Mouse (Mus musculus): Measurements from ENCODE around the gene Rrbp1. TPM values are rescaled to one million over a fixed set of nuclear protein-coding genes. Genes with fewer than 3 reads are reported as not detected.

Rrbp1 gene
- total and polyA plus RNA-seq, 3 experiments: 56.7 to 128 (median 127) TPM

DNA sequence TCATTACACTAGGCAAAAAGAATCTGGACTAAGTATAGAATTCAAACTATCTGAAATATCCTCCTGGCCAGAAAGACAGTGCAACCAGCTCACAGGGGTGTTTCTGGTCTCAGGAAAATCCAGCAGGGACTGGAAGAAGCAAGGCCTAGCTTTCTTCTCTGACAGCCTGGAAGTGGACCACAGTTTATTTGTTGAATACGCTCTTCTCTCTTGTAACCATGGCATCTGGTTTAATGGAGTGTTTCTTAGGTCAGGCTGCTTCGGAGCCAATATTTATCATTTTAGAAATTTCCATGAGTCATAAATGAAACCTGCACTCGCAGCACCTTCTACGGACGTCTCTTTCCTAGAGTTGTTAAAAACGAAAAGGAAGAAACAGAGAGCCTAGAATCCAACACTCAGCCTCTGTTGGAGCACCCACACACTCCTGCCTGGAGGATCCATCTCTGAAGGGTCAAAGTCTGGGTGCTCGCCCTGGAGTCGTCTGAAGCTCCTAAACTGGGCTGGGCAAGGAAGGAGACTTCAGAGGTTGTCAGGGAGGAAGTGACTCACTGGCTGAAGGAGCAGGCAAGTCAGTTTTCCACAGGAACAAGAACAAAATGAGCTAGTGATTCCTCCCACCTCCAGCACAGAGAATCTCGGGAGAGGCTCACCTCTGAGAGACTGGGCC is 107.6 kb downstream of the Rrbp1 start:
- H3K4me1 ChIP-seq (ENCODE audit: control insufficient read depth in 1 of 2, insufficient read depth in 2 of 2, low read length in 2 of 2): peaks cover 0 to 9% of the 10 kb centered on the region in 2 experiments; a peak in 2 of 4 replicates
- TF ChIP-seq ELF1 (IDR thresholded peaks at IDR 0.05; ENCODE audit: low read depth, low read length) (no peak), TAL1 (IDR thresholded peaks at IDR 0.05; ENCODE audit: low read length) (no peak), NRF1 (IDR thresholded peaks at IDR 0.05; ENCODE audit: insufficient read depth, low read depth, low read length, poor library complexity, severe bottlenecking) (no peak), RCOR1 (IDR thresholded peaks at IDR 0.05; ENCODE audit: low read depth, low read length) (no peak), UBTF (IDR thresholded peaks at IDR 0.05; ENCODE audit: borderline replicate concordance, insufficient read depth, low read depth, low read length) (no peak)
- DNase-seq (ENCODE audit: low read depth, low spot score): no peak
- no peak overlapping the region for H3K27ac ChIP-seq (ENCODE audit: control insufficient read depth, low read depth, low read length)
- H3K36me3 ChIP-seq (ENCODE audit: control insufficient read depth in 1 of 2, insufficient read depth in 2 of 2, low read length in 2 of 2): peaks cover 0 to 5% of the 10 kb centered on the region in 2 experiments; a peak in 1 of 4 replicates
- no peak overlapping the region for H3K4me3 ChIP-seq (ENCODE audit: control insufficient read depth in 1 of 2, insufficient read depth in 1 of 2, low read depth in 2 of 2, low read length in 2 of 2)
- H3K79me2 ChIP-seq (ENCODE audit: control insufficient read depth, insufficient read depth, low read length, poor library complexity): no peaks in the 10 kb centered on the region
- H3K27me3 ChIP-seq (ENCODE audit: control insufficient read depth in 1 of 2, insufficient read depth in 2 of 2, low read length in 2 of 2): no peaks in the 10 kb centered on the region
- no peaks in the 10 kb centered on the region for H3K9me3 ChIP-seq (replicated peaks; ENCODE audit: insufficient read depth, low read length)
- H3K9ac ChIP-seq (ENCODE audit: control insufficient read depth, low read depth, low read length, poor library complexity, severe bottlenecking): no peak overlapping the region

GRCm38 (mm10) chr2:143900821-143901351 is 110.2 kb downstream of the Rrbp1 start:
- Histone ChIP-seq H3K36me3 (ENCODE audit: control insufficient read depth in 1 of 2, insufficient read depth in 2 of 2, low read length in 2 of 2) (peaks cover 0 to 5% of the 10 kb centered on the region in 2 experiments; a peak in 1 of 4 replicates), H3K79me2 (ENCODE audit: control insufficient read depth, insufficient read depth, low read length, poor library complexity) (no peaks in the 10 kb centered on the region), H3K9ac (ENCODE audit: control insufficient read depth, low read depth, low read length, poor library complexity, severe bottlenecking) (no peak overlapping the region), H3K27me3 (ENCODE audit: control insufficient read depth in 1 of 2, insufficient read depth in 2 of 2, low read length in 2 of 2) (no peaks in the 10 kb centered on the region; a peak in 1 of 4 replicates), H3K27ac (ENCODE audit: control insufficient read depth, low read depth, low read length) (no peak overlapping the region), H3K4me1 (ENCODE audit: control insufficient read depth in 1 of 2, insufficient read depth in 2 of 2, low read length in 2 of 2) (peaks cover 0 to 9% of the 10 kb centered on the region in 2 experiments; a peak in 2 of 4 replicates), H3K4me3 (ENCODE audit: control insufficient read depth in 1 of 2, insufficient read depth in 1 of 2, low read depth in 2 of 2, low read length in 2 of 2) (no peak overlapping the region), H3K9me3 (replicated peaks; ENCODE audit: insufficient read depth, low read length) (no peaks in the 10 kb centered on the region)
- TF ChIP-seq MYB (IDR thresholded peaks at IDR 0.05; ENCODE audit: low read depth, low read length) (no peak), JUND (IDR thresholded peaks at IDR 0.05; ENCODE audit: low read depth, low read length) (no peak), SMC3 (IDR thresholded peaks at IDR 0.05; ENCODE audit: low read depth, low read length) (no peak), RCOR1 (IDR thresholded peaks at IDR 0.05; ENCODE audit: low read depth, low read length) (no peak), BHLHE40 (IDR thresholded peaks at IDR 0.05; ENCODE audit: borderline replicate concordance, low read depth, low read length) (no peak), ZC3H11A (IDR thresholded peaks at IDR 0.05; ENCODE audit: low read depth, low read length) (no peak), TBP (IDR thresholded peaks at IDR 0.05; ENCODE audit: low read depth, low read length) (no peak), CHD2 (IDR thresholded peaks at IDR 0.05; ENCODE audit: low read length) (no peak), ZKSCAN1 (IDR thresholded peaks at IDR 0.05; ENCODE audit: low read depth, low read length) (no peak), NELFE (IDR thresholded peaks at IDR 0.05; ENCODE audit: low read depth, low read length) (no peak), CHD1 (IDR thresholded peaks at IDR 0.05; ENCODE audit: low read depth, low read length) (no peak), POLR2AphosphoS2 (IDR thresholded peaks at IDR 0.05; ENCODE audit: low read length) (no peak), MAZ (IDR thresholded peaks at IDR 0.05; ENCODE audit: low read depth, low read length) (no peak), CTCF (IDR thresholded peaks at IDR 0.05 in 2 of 3, conservative IDR thresholded peaks at IDR 0.05 in 1 of 3; ENCODE audit: control insufficient read depth in 1 of 3, insufficient read depth in 1 of 3, low read depth in 2 of 3, low read length in 3 of 3, poor library complexity in 1 of 3, severe bottlenecking in 1 of 3) (no peak), ELF1 (IDR thresholded peaks at IDR 0.05; ENCODE audit: low read depth, low read length) (no peak), ZMIZ1 (IDR thresholded peaks at IDR 0.05; ENCODE audit: low read depth, low read length) (no peak), EP300 (IDR thresholded peaks at IDR 0.05; ENCODE audit: low read depth in 1 of 2, low read length in 2 of 2) (no peak)
- no peak for DNase-seq (ENCODE audit: low read depth, low spot score)
